Mouse (Mus musculus): ENCODE data around the gene Tmem234.
"Not testable (repeated sequence)": the region's sequence is repeated elsewhere in the genome, so short reads cannot be mapped to it uniquely, and the experiment has no call there.

Tmem234 gene

DNA sequence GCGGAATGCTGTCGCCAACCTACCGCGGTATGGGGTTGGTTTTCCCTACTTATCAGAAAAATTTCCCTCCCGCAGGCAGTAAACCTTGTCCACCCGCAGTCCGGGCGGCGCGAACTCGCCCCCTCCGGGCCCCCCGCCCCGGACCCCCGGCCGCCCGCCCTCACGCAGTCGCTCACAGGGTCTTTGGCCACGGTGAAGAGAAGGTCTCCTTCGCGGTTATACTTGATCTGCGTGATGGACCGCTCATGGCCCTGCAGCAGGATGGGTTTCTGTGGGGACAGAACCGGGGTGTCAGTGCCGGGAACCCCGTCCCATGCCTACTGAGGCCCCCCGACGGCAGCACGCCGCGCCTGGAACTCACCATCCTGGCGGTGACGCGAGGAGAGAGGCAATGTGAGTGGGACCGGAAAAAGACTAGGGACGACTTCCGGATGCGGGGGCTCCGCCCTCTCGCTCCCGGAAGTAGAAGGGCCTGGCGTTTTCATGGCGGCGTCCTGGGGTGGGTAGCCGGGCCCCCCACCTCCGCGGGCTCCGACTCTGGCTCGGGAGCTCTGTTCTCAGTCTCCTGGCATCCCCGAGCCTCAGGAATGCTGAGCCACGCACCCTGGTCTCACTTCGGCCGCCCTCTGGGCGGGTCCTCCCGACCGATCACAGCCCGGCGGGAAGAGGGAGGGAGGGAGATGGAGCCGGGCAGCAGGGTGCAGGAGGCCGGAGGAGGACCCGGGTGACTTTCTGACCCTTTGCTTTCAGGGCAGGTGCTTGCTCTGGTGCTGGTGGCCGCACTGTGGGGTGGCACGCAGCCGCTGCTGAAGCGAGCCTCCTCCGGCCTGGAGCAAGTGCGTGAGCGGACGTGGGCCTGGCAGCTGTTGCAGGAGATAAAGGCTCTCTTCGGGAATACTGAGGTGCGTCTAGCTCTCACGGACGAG, at the start of gene Tmem234, which contains the start of gene Eif3i:
Gene Tmem234, plus strand, starts transcription at position 436 of the 926 bp plus-strand sequence.
Gene Eif3i, minus strand, starts transcription at position 416 of the 926 bp plus-strand sequence.
- peak; percentile 87 for DNase-seq

GRCm38 (mm10) chr4:129554512-129554911, 46.0 kb upstream of the Tmem234 start:
- not testable (repeated sequence) for DNase-seq

DNA sequence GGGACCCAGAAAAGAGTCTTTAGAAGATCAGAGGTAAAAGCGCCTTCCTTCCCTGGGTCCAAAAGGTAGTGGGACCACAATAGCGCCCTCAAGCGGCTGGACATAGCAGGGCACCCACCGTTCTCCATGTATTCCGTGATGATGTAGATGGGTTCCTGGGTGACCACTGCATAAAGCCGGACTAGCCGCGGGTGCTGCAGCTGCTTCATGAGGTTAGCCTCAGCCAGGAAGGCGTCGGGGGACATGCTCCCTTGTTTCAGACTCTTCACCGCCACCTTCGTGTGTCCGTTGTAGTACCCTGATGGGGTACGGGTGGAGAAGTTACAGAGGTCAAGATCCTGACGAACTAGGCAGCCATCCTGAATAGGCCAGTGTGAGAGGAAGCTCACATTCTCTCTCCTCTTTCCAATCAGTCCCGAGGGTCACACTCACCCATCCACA, 45.0 kb upstream of the Tmem234 start:
- DNase-seq: peak; percentile 78

DNA sequence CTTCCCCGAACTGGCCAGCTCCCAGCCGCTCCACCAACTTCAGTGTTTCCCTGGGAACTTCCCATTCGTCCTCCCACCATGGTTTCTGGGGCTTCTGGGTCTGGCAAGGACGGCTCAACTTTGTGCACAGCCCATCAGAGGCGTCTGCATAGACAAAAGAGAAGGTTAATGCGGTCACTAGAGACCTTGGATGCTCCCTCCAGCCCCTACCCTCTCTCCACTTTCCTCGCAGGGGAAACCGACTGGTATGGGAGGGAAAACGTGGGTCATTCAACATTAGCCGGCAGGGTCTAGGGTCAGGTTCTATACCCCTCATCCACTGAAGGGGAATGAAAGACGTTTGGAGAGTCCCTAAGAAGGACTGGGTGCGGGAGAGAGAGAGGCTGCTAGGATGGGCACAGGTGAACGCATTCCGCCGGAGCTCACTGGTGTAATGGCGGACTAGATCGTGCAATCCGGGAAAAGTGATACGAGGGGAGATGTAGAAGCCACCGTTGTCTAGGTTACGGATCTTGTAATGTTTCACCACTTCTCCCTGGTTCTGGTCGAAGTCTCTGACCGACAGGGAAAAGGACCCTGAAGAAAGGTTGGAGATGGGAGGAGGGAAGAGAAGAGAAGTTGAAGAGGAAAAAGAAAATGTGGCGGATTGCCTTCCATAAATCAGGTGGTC, 44.5 kb upstream of the Tmem234 start:
- DNase-seq: no peak

GRCm38 (mm10) chr4:129556532-129557223, 43.8 kb upstream of the Tmem234 start:
- peak; percentile 91 to 92 for DNase-seq

DNA sequence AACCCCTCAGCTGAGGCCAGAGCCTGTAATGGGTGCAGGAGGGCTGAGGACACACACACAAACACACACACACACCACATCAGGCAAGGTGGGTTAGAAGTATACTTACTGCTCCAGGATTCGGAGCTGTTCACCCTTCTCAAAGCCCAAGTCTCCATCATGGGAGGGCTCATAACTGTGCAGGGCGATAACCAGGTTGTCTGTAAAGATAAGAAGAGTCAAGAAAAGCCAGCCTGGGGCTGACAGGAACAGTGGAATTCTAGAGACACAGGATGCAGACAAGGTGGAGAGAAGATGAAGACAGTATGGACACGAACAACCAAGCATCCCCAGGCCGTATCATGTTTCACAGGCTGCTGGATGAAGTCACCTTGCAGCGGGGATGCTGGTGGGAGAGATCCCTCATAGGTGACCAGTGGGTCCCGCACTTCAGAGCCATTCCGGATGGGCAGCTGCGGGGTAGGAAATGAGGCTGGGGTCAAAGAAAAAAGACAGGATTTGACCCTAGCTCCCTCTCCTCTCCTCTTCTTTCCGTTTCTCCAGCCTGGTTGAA, 43.1 kb upstream of the Tmem234 start:
- no peak for DNase-seq

GRCm38 (mm10) chr4:129558321-129558955, 42.0 kb upstream of the Tmem234 start:
- peak; percentile 44 to 50 for DNase-seq

- no peak for DNase-seq
Measured at GRCm38 (mm10) chr4:129561184-129561583, 39.3 kb upstream of the Tmem234 start.

GRCm38 (mm10) chr4:129563718-129564117, 36.8 kb upstream of the Tmem234 start:
- no peak for DNase-seq

- DNase-seq: no peak
Measured at GRCm38 (mm10) chr4:129565139-129565538, 35.3 kb upstream of the Tmem234 start.

DNA sequence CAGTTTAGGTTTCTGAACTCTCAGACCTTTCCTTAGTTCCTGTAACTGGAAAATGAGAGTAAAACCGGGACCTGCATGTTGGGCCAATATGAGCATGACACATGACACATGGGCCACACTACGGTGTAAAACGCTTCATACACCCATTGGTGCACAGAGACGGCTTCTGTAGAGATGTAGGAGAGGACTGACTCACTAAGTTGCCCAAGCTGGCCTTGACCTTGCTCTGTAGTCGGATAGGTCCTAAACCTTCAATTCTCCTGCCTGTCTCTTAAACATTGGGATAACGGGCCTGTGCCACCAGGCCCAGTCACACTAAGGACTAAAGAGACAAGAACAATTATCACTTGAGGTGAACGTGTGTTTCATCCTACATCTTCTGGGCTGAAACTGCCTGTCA, 32.1 kb upstream of the Tmem234 start:
- DNase-seq: no peak

GRCm38 (mm10) chr4:129570028-129570427, 30.4 kb upstream of the Tmem234 start:
- DNase-seq: peak in 1 of 2 experiments; percentile 22

DNA sequence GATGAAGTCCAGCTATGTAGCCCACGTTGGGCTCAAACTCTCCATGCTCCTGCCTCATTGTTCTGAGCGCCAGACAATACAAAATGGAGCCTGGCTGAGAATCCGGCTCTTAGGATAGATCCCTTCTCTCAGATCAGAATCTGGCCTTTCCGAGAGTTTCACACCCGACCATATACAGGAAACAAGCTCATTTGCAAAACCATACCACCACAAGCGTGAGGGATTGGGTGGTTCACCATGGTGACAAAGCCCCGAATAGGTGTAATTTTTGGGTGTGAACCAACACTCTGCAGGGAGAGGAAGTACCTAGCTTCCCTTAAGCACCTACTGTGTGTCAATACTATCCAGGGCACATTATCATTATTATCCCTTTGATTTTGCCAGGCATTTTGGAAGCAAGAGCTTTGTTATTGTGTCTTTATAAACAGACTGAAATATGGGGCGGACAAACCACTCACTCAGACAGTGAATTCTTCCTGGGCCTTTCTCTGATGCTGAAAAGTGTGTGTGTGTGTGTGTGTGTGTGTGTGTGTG, 28.9 kb upstream of the Tmem234 start:
- DNase-seq: no peak

DNA sequence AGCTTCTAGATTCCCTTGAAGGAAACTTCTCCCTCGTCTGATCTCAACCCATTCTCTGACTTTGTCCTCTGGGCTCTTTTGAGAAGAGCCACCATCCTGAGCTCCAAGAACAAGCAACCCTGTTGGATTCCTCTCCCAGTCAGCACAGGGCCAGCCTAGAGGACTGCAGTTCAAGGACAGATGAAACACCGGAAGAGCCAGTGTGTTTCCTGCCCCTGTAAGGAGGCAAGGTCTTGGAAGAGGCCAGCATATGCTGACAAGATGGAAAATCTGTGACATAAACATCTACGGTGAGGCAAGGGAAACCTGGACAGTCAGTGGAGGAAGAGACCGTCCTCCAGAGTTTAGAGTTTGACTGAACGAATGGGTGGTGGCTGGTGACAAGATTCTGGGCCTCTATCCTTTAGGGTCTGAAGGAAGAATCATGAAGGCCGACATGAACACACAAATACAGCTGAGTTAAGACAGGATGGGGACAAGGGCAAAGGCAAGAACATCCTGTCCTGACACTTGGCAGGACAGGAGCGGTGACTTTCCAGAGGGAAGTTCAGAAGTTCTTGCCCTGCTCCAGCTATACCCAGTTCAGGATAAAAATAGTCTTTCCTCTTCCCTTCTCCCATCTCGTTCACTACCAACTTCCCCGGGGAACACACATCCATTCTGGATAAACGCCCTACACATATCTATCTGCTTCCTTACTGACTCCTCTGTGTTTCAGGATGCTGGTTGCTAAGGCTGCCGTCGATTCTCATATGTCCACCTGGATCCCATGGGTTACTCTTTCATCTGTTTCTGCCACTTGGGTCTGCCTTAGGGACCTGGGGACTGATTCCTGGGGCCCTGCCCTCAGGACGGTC, 28.0 kb upstream of the Tmem234 start:
- no peak for DNase-seq

GRCm38 (mm10) chr4:129573093-129573370, 27.4 kb upstream of the Tmem234 start:
- no peak for DNase-seq

DNA sequence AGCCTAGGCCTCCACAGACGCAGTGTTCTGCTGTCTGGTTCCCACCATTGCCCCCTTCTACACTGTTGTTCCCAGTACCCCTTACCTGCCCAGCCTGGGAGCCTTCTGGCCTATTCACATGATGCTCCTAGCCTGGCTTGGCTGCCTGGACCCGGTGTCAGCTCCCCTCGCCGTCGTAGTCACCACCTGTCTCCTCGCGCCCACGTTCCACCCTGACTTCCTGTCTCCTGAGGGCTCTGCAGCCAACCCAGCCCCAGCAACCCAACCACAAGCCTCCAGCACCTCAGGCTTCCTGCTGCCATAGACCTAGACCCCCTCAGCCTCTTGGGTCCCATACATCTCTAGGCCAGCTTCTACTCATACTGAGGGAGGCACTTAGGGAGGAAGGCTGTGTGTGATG, 27.0 kb upstream of the Tmem234 start, which contains the start of gene Lck:
Gene Lck, minus strand, starts transcription at position 212 of the 400 bp plus-strand sequence.
- peak; percentile 62 to 65 for DNase-seq

DNA sequence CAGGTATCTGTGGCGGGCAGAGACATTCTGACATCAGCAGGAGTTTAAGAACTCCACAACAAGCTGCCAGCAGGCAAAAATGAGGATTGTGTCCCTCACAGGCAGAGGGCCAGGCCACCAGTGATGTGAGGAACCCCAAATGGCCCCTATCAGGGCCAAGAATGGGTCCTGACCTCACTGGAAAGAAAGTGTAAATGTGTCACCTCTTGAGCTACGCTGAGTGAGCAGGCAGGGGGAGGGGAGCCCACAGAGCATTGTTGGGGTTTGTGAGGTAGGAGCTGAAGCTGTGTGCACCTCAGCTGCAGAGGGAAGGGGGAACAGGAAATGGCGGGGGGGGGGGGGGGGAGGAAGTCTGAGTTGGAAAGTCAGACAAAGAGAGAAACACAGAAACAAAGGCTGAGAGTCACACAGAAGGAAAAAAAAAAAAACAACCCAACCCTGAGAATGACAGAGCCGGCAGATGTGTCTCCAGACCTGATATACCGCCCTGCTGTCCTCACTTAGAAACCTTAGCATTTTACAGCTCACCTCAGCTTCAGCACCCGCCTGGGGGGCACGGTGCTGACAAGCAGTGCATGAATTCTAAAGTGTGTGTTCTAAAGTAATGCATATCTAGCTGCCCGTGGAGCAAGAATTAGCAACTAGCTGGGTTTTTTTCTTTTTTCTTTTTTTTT, 25.2 kb upstream of the Tmem234 start:
- peak; percentile 84 to 89 for DNase-seq

DNA sequence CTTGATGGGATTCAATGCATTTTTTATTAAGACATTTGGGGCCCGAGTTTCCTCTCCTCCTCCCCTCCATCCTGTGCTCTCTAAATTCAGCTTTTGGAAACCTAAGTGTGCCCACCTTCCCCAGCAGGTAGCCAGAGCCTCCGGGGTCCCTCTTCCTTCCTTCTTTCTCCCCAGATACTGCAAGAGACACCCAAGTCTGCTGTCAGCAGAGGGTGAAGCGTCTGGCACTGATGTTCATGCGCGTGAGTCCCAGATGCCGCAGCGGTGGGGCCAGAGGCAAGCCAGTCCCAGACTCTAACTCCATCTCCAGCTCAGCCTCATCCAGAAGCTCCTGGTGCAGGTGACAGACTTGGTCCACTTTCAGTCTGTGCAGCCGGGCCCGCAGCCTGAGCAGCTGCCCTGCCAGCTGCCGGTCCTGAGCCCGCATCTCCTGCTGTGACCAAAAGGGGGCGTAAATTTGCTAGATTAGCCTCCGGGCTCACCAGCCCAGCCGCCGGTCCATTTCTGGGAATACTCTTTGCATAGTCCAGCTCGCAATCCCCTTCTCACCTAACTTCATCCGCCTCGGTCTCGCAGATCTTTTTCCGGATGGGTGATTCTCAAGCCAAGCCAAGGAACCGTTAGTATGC, 23.5 kb upstream of the Tmem234 start:
- peak; percentile 79 to 80 for DNase-seq

GRCm38 (mm10) chr4:129577688-129578087, 22.8 kb upstream of the Tmem234 start:
- no peak for DNase-seq

DNA sequence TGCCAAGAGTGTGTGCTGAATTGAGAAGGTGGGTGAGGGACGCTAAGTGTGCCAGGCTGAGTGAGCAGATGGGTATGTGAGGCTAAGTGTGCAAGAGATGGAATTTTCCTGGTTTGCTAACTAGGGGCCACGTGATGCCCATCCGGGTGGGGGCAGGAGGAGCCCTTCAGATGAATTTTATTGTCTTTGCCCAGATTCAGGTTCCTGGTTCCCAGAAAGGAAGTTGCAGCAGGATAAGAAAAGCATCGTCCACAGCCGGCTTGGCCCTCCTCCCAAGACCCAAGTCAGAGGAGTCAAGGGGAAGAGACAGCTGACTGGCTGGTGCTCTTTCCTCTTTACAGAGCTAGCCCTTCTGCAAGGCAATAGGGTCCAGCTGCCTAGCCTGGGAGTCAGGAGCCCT, 22.0 kb upstream of the Tmem234 start, which contains the start of gene Fam167b:
Gene Fam167b, minus strand, starts transcription at position 84 of the 400 bp plus-strand sequence.
- DNase-seq: no peak

All from B cell, adult 2 months (primary cell).